Mouse (Mus musculus) right cerebral cortex, adult 18-20 months (tissue): ENCODE measurements around the gene Nfib.
A peak's percentile ranks its signal among the peaks of the same experiment; 100 is the strongest.

Experiments
- DNase-seq: peaks from one replicate; pipeline ENCODE4 v3.0.0; 2022; ENCODE audit warnings: mixed read lengths

Nfib gene

GRCm38 (mm10) chr4:82623081-82623538 is 82.4 kb downstream of the Nfib start:
- DNase-seq, result no peak

GRCm38 (mm10) chr4:82622321-82622836 is 83.2 kb downstream of the Nfib start:
- peak; percentile 67 for DNase-seq

- DNase-seq, result peak; percentile 67
These were observed 86.0 kb downstream of the Nfib start for GRCm38 (mm10) chr4:82619539-82619941.

- no peak for DNase-seq
These were observed 86.5 kb downstream of the Nfib start for GRCm38 (mm10) chr4:82619003-82619402.

- no peak for DNase-seq
These were observed 88.3 kb downstream of the Nfib start for GRCm38 (mm10) chr4:82617257-82617656.

- no peak for DNase-seq
These were observed 89.8 kb downstream of the Nfib start for GRCm38 (mm10) chr4:82615712-82616111.

- DNase-seq, result no peak
These were observed 91.1 kb downstream of the Nfib start for GRCm38 (mm10) chr4:82614466-82614805.

- peak; percentile 53 for DNase-seq
These were observed 91.7 kb downstream of the Nfib start for GRCm38 (mm10) chr4:82613606-82614465.

- no peak for DNase-seq
These were observed 95.9 kb downstream of the Nfib start for GRCm38 (mm10) chr4:82609676-82610075.

- DNase-seq, result no peak
These were observed 96.6 kb downstream of the Nfib start for GRCm38 (mm10) chr4:82608768-82609610.

GRCm38 (mm10) chr4:82607266-82607665 is 98.3 kb downstream of the Nfib start:
- DNase-seq, result no peak

- no peak for DNase-seq
These were observed 99.2 kb downstream of the Nfib start for GRCm38 (mm10) chr4:82606351-82606750.

GRCm38 (mm10) chr4:82605034-82605784 is 100.3 kb downstream of the Nfib start:
- no peak for DNase-seq

- DNase-seq, result no peak
These were observed 101.0 kb downstream of the Nfib start for GRCm38 (mm10) chr4:82604501-82604900.

GRCm38 (mm10) chr4:82600636-82601035 is 104.9 kb downstream of the Nfib start:
- DNase-seq, result no peak

GRCm38 (mm10) chr4:82598436-82598835 is 107.1 kb downstream of the Nfib start:
- DNase-seq, result no peak

- DNase-seq, result no peak
These were observed 111.6 kb downstream of the Nfib start for GRCm38 (mm10) chr4:82593681-82594666.

- peak; percentile 35 for DNase-seq
These were observed 113.2 kb downstream of the Nfib start for GRCm38 (mm10) chr4:82592086-82593030.

GRCm38 (mm10) chr4:82589345-82589890 is 116.1 kb downstream of the Nfib start:
- DNase-seq, result peak; percentile 58

GRCm38 (mm10) chr4:82588718-82589117 is 116.8 kb downstream of the Nfib start:
- no peak for DNase-seq
